Mouse (Mus musculus): ENCODE measurements at regions not wholly inside any gene's neighbourhood (a gene's known extent, or its start where the extent isn't known, plus 50 kb on each side); places are given as distances from the start of the nearest gene placed in this dataset.

- TF ChIP-seq CTCF (IDR thresholded peaks at IDR 0.05; ENCODE audit: borderline replicate concordance, insufficient read depth, low read length) (no peak), POLR2A (IDR thresholded peaks at IDR 0.05; ENCODE audit: low read depth, low read length) (no peak)
Measured at GRCm38 (mm10) chr1:166796362-166796925, 114.8 kb upstream of the Fmo9 start.

All from embryonic fibroblast, embryonic 13.5 days (primary cell).